Mouse (Mus musculus): ENCODE results near the gene Kif5a. TPM values are rescaled to one million over a fixed set of nuclear protein-coding genes. Genes with fewer than 3 reads are reported as not detected.
A peak's percentile ranks its signal among the peaks of the same experiment; 100 is the strongest.

The Kif5a gene
- polyA plus RNA-seq, 1 experiment from 2014 or later = 47.6 TPM

GRCm38 (mm10) chr10:127233141-127233540 is 30.0 kb downstream of the Kif5a start:
- Histone ChIP-seq H3K4me1 (ENCODE audit: control insufficient read depth, insufficient read depth, low read length) (no peaks in the 10 kb centered on the region), H3K4me3 (ENCODE audit: low read depth, low read length) (no peak overlapping the region), H3K27ac (ENCODE audit: low read depth, low read length) (no peak overlapping the region), H3K9me3 (replicated peaks; ENCODE audit: control insufficient read depth, low read length) (no peaks in the 10 kb centered on the region), H3K27me3 (replicated peaks; ENCODE audit: control insufficient read depth, insufficient read depth, low read length) (no peaks in the 10 kb centered on the region), H3K9ac (ENCODE audit: low read length) (no peak overlapping the region), H3K36me3 (ENCODE audit: control insufficient read depth, insufficient read depth, low read length) (peaks cover 79% of the 10 kb centered on the region), H3K4me2 (ENCODE audit: low read length) (no peak overlapping the region)
- DNase-seq (ENCODE audit: low spot score) (no peak), ATAC-seq (no peak)
- WGBS = 82% methylated on average over 9 of the region's 9 CpGs

GRCm38 (mm10) chr10:127231741-127232140 is 31.4 kb downstream of the Kif5a start:
- WGBS = 88% methylated on average over 14 of the region's 14 CpGs
- no peak overlapping the region for H3K9ac ChIP-seq (ENCODE audit: low read length)
- no peak overlapping the region for H3K4me2 ChIP-seq (ENCODE audit: low read length)
- no peaks in the 10 kb centered on the region for H3K4me1 ChIP-seq (ENCODE audit: control insufficient read depth, insufficient read depth, low read length)
- no peak for ATAC-seq
- H3K36me3 ChIP-seq (ENCODE audit: control insufficient read depth, insufficient read depth, low read length) = peaks cover 76% of the 10 kb centered on the region
- H3K4me3 ChIP-seq (ENCODE audit: low read depth, low read length) = no peak overlapping the region
- H3K9me3 ChIP-seq (replicated peaks; ENCODE audit: control insufficient read depth, low read length) = no peaks in the 10 kb centered on the region
- H3K27me3 ChIP-seq (replicated peaks; ENCODE audit: control insufficient read depth, insufficient read depth, low read length) = no peaks in the 10 kb centered on the region
- no peak overlapping the region for H3K27ac ChIP-seq (ENCODE audit: low read depth, low read length)
- DNase-seq (ENCODE audit: low spot score) = no peak

- no peak for DNase-seq (ENCODE audit: low spot score)
- 89% methylated on average over 12 of the region's 12 CpGs for WGBS
These were observed 32.5 kb downstream of the Kif5a start for GRCm38 (mm10) chr10:127230693-127231092.

GRCm38 (mm10) chr10:127228897-127229296 is 34.3 kb downstream of the Kif5a start:
- no peaks in the 10 kb centered on the region for H3K9me3 ChIP-seq (replicated peaks; ENCODE audit: control insufficient read depth, low read length)
- no peak overlapping the region for H3K27ac ChIP-seq (ENCODE audit: low read depth, low read length)
- peaks cover 65% of the 10 kb centered on the region for H3K36me3 ChIP-seq (ENCODE audit: control insufficient read depth, insufficient read depth, low read length)
- no peaks in the 10 kb centered on the region for H3K27me3 ChIP-seq (replicated peaks; ENCODE audit: control insufficient read depth, insufficient read depth, low read length)
- no peak overlapping the region for H3K4me2 ChIP-seq (ENCODE audit: low read length)
- DNase-seq (ENCODE audit: low spot score) (peak; percentile 79), ATAC-seq (peak; percentile 54; the same call in 1 of the 2 replicates)
- H3K4me1 ChIP-seq (ENCODE audit: control insufficient read depth, insufficient read depth, low read length) = no peaks in the 10 kb centered on the region
- no peak overlapping the region for H3K9ac ChIP-seq (ENCODE audit: low read length)
- 24% methylated on average over 4 of the region's 4 CpGs for WGBS
- no peak overlapping the region for H3K4me3 ChIP-seq (ENCODE audit: low read depth, low read length)

More at GRCm38 (mm10) chr10:127230693-127231092, 32.5 kb downstream of the Kif5a start:
- ATAC-seq = no peak
- H3K9me3 ChIP-seq (replicated peaks; ENCODE audit: control insufficient read depth, low read length) = no peaks in the 10 kb centered on the region
- H3K4me2 ChIP-seq (ENCODE audit: low read length) = no peak overlapping the region
- no peak overlapping the region for H3K4me3 ChIP-seq (ENCODE audit: low read depth, low read length)
- no peaks in the 10 kb centered on the region for H3K4me1 ChIP-seq (ENCODE audit: control insufficient read depth, insufficient read depth, low read length)
- H3K36me3 ChIP-seq (ENCODE audit: control insufficient read depth, insufficient read depth, low read length) = peaks cover 67% of the 10 kb centered on the region
- H3K27ac ChIP-seq (ENCODE audit: low read depth, low read length) = no peak overlapping the region
- H3K9ac ChIP-seq (ENCODE audit: low read length) = no peak overlapping the region
- H3K27me3 ChIP-seq (replicated peaks; ENCODE audit: control insufficient read depth, insufficient read depth, low read length) = no peaks in the 10 kb centered on the region

GRCm38 (mm10) chr10:127227163-127227562 is 36.0 kb downstream of the Kif5a start:
- H3K4me3 ChIP-seq (ENCODE audit: low read depth, low read length) = no peak overlapping the region
- no peaks in the 10 kb centered on the region for H3K4me1 ChIP-seq (ENCODE audit: control insufficient read depth, insufficient read depth, low read length)
- H3K27me3 ChIP-seq (replicated peaks; ENCODE audit: control insufficient read depth, insufficient read depth, low read length) = no peaks in the 10 kb centered on the region
- 82% methylated on average over 8 of the region's 8 CpGs for WGBS
- no peak overlapping the region for H3K27ac ChIP-seq (ENCODE audit: low read depth, low read length)
- no peaks in the 10 kb centered on the region for H3K9me3 ChIP-seq (replicated peaks; ENCODE audit: control insufficient read depth, low read length)
- H3K4me2 ChIP-seq (ENCODE audit: low read length) = no peak overlapping the region
- H3K36me3 ChIP-seq (ENCODE audit: control insufficient read depth, insufficient read depth, low read length) = peaks cover 49% of the 10 kb centered on the region
- H3K9ac ChIP-seq (ENCODE audit: low read length) = no peak overlapping the region
- ATAC-seq (no peak), DNase-seq (ENCODE audit: low spot score) (no peak)

- H3K4me3 ChIP-seq (ENCODE audit: low read depth, low read length) = no peak overlapping the region
- no peaks in the 10 kb centered on the region for H3K27me3 ChIP-seq (replicated peaks; ENCODE audit: control insufficient read depth, insufficient read depth, low read length)
- DNase-seq (ENCODE audit: low spot score) (no peak), ATAC-seq (no peak)
- no peak overlapping the region for H3K4me2 ChIP-seq (ENCODE audit: low read length)
- no peaks in the 10 kb centered on the region for H3K9me3 ChIP-seq (replicated peaks; ENCODE audit: control insufficient read depth, low read length)
- peaks cover 42% of the 10 kb centered on the region for H3K36me3 ChIP-seq (ENCODE audit: control insufficient read depth, insufficient read depth, low read length)
- H3K27ac ChIP-seq (ENCODE audit: low read depth, low read length) = no peak overlapping the region
- H3K4me1 ChIP-seq (ENCODE audit: control insufficient read depth, insufficient read depth, low read length) = no peaks in the 10 kb centered on the region
- H3K9ac ChIP-seq (ENCODE audit: low read length) = no peak overlapping the region
- WGBS = 75% methylated on average over 8 of the region's 8 CpGs
These were observed 36.7 kb downstream of the Kif5a start for GRCm38 (mm10) chr10:127226318-127226895.

GRCm38 (mm10) chr10:127225732-127226131 is 37.4 kb downstream of the Kif5a start:
- H3K27ac ChIP-seq (ENCODE audit: low read depth, low read length) = no peak overlapping the region
- no peaks in the 10 kb centered on the region for H3K27me3 ChIP-seq (replicated peaks; ENCODE audit: control insufficient read depth, insufficient read depth, low read length)
- no peaks in the 10 kb centered on the region for H3K9me3 ChIP-seq (replicated peaks; ENCODE audit: control insufficient read depth, low read length)
- no peak overlapping the region for H3K9ac ChIP-seq (ENCODE audit: low read length)
- H3K36me3 ChIP-seq (ENCODE audit: control insufficient read depth, insufficient read depth, low read length) = peaks cover 36% of the 10 kb centered on the region
- 33% methylated on average over 10 of the region's 10 CpGs for WGBS
- DNase-seq (ENCODE audit: low spot score) = no peak
- no peak overlapping the region for H3K4me2 ChIP-seq (ENCODE audit: low read length)
- H3K4me1 ChIP-seq (ENCODE audit: control insufficient read depth, insufficient read depth, low read length) = no peaks in the 10 kb centered on the region
- no peak for ATAC-seq
- H3K4me3 ChIP-seq (ENCODE audit: low read depth, low read length) = no peak overlapping the region

- WGBS = 28% methylated on average over 6 of the region's 6 CpGs
- Histone ChIP-seq H3K27me3 (replicated peaks; ENCODE audit: control insufficient read depth, insufficient read depth, low read length) (no peaks in the 10 kb centered on the region), H3K4me3 (ENCODE audit: low read depth, low read length) (no peak overlapping the region), H3K27ac (ENCODE audit: low read depth, low read length) (no peak overlapping the region), H3K4me1 (ENCODE audit: control insufficient read depth, insufficient read depth, low read length) (no peaks in the 10 kb centered on the region), H3K9me3 (replicated peaks; ENCODE audit: control insufficient read depth, low read length) (no peaks in the 10 kb centered on the region), H3K4me2 (ENCODE audit: low read length) (no peak overlapping the region), H3K36me3 (ENCODE audit: control insufficient read depth, insufficient read depth, low read length) (peaks cover 31% of the 10 kb centered on the region), H3K9ac (ENCODE audit: low read length) (no peak overlapping the region)
- ATAC-seq = no peak
- no peak for DNase-seq (ENCODE audit: low spot score)
These were observed 37.9 kb downstream of the Kif5a start for GRCm38 (mm10) chr10:127225213-127225612.

- Histone ChIP-seq H3K4me2 (ENCODE audit: low read length) (no peak overlapping the region), H3K36me3 (ENCODE audit: control insufficient read depth, insufficient read depth, low read length) (no peaks in the 10 kb centered on the region), H3K4me3 (ENCODE audit: low read depth, low read length) (no peak overlapping the region), H3K9me3 (replicated peaks; ENCODE audit: control insufficient read depth, low read length) (no peaks in the 10 kb centered on the region), H3K27me3 (replicated peaks; ENCODE audit: control insufficient read depth, insufficient read depth, low read length) (no peaks in the 10 kb centered on the region), H3K27ac (ENCODE audit: low read depth, low read length) (no peak overlapping the region), H3K9ac (ENCODE audit: low read length) (no peak overlapping the region), H3K4me1 (ENCODE audit: control insufficient read depth, insufficient read depth, low read length) (no peaks in the 10 kb centered on the region)
- no peak for DNase-seq (ENCODE audit: low spot score)
- WGBS = 91% methylated on average over 2 of the region's 2 CpGs
- ATAC-seq = no peak
These were observed 44.8 kb downstream of the Kif5a start for GRCm38 (mm10) chr10:127218339-127218738.

Measured in forebrain, embryonic 14.5 days (tissue).